Mouse (Mus musculus) kidney, postnatal 10 days (tissue): ENCODE data around the gene Atp6v0a4.

ENCODE experiments used
- DNase-seq: peaks from one replicate; pipeline ENCODE4 v3.0.0; 2021; ENCODE audit warnings: mixed read lengths

Gene Atp6v0a4

DNA sequence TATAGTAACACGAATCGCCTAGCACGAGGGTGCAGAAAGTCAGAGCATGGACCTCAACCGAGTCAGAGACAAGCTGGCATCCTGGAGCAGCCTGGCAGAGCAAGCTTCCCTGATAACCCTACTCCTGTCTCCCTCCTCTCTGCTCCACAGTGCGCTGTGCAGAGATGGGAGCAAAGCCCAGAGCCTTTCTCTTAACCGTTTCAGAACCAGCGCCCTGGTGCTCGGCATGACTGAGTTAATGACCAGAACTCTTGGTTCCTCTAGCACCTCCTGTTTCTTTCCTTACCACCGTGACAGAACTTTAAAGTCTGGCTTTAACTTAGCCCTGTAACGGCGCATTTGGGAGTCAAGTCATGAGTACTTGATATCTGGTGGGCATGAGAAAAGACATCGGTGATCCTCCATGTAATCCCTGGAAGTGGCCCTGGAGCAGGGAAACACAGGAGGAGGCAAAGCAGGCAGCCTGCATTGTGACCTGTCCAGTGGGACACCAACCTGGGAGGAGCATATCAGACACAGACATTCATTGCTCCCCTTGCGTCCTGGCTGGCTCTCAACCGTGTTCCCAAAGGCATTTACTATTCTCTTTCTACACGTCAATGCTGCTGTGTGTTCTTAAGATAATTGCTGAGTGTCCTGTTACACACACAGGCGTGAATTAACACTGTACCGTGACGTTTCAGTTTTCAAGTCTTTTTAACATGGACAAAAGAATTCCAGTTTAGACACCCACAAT lies 747 bp downstream of the Atp6v0a4 start:
- DNase-seq: peak; percentile 22

DNA sequence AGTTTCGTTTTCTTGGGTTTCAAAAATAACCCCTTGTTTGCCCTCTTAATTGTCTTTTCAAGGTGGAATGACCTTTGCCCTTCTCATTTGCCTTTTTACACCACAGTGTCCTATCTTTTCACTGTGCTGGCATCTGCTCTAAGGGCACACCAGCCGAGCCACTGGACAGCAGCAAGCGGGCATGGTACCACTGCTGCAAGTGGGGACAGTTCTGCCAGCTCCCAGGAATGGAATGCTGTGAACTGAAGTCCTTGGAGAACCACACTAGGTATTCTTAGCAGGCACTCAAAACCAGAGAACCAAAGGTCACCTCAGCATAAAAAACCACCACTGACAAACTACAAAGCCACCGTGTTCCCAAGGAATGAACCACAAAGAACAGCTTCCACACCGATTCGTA lies 1.6 kb downstream of the Atp6v0a4 start:
- DNase-seq: peak; percentile 55

DNA sequence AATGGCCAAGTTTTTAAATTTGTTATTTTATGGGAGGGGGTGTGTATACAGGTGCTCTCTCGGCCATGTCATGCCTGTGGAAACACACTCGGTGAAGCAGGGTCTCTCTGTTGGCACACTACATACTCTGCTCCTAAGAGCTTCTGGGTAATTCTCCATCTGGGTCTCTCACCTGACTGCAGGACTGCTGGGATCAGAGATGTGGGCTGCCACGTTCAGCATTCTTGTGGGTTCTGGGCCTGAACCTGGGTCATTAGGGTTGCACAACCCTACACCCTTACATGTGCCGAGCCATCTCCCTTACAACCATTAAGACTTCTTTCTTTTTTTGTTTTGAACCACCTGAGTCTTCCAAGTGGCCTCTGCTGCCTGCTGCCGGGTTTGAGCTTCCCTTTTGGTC lies 2.5 kb downstream of the Atp6v0a4 start:
- DNase-seq: no peak

DNA sequence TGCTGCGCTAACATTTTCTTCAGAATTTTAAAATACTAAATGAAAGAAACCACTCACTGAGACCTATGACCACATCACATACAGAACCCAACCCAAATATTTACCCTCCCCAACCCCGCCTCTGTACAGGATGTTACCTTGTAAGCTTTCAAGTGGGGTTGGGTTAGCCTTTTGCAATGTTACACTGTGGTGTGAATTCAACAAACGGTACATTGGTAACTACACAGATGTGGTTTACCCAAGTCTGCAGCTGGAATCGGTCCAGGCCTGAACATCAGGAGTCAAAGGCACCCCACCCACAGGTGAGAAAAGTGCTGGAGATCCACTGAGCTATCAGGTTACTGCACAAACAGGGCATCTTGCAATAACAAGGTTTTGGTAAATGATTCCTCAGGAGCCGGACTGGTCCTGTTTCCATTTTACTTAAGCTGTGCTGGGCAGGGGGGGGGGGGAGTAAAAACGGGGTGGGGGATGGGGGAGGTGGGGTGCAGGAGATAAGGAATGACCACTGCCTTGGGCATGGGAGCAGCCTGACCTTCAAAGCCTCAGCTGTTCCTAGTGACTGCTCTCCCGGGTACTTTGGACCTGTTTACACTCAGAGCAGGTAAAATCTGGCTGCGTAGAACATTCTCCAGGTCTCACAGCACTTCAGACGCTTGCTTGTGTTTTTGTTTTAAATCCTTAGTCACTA lies 3.6 kb downstream of the Atp6v0a4 start:
- peak; percentile 81 for DNase-seq

DNA sequence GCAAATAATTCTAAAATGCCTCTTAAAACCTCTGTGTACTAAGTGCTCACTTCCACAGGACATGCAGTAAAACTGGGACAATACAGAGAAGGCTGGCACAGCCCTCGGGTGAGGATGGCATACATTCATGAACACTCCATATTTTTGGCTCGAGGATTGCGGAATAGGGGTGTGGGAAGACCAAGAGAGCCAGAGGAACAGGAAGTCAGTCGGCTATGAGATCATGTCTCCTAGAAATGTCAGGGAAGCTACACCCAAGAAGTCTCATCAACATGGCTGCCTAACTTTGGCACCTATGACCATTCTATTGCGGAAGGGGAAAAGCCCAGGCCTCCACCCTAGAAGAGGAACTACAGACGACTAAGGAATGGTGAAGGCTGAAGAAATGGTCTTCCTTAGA lies 6.0 kb downstream of the Atp6v0a4 start:
- DNase-seq: no peak

DNA sequence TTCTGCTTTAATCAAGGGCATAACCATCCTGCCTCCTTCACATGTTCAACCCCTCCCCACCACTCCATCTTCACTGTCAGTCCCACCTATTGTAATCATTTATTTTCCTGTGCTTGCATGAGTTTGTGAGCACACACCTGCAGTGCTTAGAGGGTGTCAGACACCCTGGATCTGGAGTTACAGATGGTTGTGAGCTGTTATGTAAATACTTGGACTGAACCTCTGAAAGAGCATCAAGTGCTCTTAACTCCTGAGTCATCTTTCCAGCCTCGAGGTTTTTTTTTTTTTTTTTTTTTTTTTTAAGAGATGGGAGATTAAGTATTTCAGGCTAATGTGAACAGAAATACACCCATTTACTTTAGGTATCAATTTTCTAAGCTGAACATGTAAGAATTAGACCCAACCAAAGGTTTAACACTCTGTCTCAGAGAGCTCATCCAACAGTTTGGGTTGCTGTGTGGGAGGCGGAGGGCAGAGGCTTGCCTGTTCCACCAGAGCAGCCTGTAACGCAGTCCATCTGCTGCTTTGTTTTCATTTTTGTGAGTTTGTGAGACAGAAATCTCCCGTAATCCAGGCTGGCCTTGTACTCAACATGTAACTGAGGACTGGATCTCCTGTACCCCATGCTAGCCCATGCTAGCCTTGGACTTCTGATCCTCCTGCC lies 8.1 kb downstream of the Atp6v0a4 start:
- DNase-seq: no peak

DNA sequence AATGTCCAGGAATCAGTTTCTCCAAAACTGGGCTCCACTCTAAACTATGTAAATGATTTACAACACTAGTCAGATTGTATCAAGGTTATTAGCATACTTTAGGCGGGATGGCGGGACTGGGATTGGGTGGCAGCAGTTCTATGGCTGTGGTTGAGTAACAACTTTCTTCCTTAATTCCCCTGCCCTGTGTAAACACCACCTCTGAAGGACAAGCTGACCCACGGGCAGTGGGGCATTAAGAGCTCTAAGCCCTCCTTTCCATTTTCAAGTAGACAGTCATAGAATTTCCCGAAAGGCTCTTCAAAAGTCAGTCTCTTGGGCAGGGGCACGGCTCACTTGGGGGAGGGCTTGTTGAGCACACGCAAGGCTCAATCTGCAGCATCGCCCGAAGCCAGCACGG lies 13.5 kb downstream of the Atp6v0a4 start:
- DNase-seq: peak; percentile 61

DNA sequence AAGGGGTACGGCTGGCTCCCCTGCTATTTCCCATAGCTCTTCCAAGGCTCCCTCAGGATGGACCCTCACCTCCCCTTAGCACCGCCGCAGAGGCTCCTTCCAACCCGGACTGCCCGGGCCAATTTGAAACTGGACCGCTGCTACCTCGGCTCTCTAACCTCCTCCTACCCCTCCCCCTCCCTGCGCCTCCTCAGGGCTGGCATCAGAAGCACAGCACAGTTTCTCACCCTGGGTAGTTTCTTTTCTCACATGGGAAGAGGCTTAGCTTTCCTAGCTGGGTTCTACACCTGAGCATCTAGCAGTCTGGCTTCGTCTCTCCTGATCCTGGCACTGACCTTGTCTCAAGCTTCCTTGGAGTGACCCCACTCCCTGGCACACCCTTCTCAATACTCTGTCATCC lies 14.5 kb downstream of the Atp6v0a4 start:
- DNase-seq: peak; percentile 54

DNA sequence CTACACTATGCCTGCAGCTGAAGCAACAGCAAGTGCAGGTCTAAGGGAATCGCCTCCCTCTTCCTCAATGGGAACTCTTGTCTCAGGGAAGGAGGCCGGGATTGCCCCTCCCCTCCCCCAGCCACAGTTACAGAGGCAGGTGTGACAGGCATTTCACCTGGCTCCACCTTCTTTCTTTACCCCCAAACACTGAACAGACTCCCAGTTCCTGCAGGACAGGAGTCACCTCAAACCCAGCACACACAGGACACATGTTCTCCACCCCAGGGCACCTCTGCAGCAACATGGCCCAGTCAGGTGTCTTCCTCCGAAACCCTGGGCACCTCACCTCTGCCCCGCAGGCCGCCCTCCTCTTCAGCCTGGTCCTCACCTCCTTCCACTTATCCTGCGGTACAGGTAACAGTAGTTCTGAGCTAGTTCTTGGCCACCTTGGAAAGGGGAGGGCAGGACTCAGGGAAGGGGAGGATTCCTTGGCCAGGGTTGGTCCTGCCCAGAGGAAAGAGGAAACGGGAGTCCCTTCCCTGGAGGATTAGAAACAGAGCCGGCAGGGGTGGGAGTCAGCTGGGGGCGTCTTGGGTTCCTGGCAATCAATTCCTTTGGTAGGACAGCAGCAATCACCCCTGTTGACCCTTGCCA lies 15.1 kb downstream of the Atp6v0a4 start, which contains the start of gene Tmem213:
TSS of gene Tmem213 (plus strand) at position 96 of the 636 bp plus-strand sequence.
- DNase-seq: peak; percentile 62

DNA sequence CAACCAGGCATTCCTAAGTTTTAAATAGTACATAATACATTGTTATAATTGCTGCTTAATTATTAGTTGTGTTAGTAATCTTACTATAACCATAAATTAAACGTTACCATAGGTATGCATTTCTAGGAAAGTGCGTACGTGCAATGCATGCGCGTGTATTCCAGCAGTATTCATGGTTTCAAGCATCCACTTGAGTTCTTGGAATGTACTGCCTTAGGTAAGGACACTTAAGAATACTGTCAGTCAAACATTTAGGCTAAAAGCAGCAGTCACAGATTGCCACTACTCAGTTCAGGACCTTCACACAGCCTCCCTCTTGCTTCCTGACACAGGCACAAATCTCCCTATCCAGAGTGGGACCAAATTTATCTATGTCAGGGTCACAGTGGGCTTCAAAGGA lies 15.9 kb downstream of the Atp6v0a4 start:
- DNase-seq: no peak

DNA sequence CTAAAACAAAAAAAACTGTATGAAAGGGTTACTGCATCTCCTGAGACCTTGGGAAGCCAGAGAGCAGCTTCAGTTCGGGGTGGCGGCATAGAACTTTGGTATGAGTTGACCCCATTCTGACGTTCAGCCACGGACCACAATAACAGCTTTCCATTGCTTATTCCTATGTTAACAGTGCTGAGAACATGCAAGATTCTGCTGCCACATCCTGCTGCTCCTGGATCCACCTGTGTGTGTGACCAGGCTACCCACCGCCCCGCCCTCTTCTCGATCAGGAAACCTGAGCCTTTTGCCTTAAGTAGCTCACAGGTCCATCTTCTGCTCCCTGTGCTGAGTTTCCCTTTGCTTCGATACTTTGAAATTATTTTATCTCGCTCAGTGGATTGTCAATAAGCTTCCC lies 18.5 kb downstream of the Atp6v0a4 start:
- DNase-seq: no peak

DNA sequence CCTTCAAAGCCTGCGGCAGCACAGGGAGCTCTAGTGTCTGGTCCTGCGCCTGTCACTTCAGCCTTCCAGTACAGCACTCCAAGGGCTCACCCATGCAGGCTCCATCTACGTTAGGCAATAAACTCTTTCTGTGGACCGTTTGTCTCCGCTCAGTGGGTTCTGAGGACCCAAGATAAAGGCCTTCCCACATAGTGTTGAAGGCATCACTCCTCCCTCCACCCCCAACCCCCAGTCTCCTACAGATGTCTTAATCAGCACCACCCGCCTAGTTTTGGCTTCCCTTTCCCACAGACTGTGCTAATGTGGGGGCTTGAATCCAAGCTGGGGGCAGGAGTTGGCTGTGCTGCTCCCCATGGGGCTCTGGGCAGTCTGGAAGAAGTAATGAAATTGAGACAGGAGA lies 20.6 kb downstream of the Atp6v0a4 start:
- DNase-seq: no peak

DNA sequence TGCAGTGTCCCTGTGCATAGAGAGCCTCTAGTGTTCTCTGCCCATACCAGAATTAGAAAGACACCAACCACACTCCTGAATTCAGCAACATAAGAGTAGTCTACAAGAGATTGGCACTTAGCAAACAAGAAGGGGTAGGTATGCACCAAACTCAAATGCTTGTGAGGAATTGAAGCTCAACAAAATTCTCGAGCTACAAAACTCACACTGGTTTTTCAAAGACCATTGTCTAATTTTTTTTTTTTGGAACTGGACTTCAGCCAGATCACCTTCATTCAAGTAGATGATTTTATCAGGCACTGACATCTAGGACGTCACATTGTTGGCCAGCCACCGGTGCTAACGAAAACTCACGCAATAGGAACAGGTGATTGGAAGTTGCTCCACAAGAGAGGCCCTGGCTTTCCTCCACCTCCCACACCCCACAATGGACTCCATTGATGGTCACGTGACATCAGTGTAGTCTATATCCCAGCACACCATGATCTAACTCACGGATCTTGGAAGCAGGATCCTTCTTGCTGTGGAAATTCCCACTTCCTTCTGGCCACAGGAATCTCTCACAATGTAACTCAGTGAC lies 22.1 kb downstream of the Atp6v0a4 start:
- DNase-seq: no peak

DNA sequence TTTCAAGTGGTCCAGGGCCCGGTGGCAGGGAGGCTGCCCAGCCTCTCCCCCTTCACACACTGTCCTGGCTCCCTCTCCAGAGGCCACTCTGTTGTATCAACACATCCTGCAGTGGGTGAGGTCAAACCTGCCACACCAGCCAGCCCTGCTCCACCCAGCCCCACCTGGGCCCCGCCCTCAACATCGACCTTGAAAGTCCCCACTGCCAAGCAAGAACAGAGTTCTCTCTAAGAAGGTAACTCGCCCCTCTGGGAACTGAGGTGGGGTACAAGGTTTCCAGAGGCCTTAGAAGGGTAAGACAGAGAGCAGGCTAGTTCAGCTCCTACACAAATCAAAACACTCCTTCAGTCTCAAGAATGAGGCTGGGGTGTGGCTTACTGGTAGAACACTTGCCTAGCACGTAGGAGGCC lies 27.4 kb downstream of the Atp6v0a4 start:
- DNase-seq: peak; percentile 60

DNA sequence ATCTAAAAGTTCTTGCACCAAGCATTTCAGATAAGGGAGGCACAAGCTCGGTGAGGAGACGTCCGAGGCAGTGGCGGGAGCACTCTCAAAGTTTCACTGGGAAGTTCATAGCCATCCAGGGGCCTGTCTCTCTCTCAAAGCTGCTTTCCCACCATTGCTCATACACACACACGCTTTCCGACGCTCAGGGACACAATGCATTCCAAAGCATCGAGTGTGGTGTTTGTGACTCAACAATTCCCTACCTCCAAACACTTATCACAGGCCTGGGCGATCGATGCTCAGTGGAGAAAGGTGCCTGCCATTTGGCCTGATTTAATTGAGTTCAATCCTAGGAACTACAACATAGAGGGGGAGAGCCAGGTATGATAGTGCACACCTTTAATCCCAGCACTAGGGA lies 29.7 kb downstream of the Atp6v0a4 start:
- DNase-seq: no peak

DNA sequence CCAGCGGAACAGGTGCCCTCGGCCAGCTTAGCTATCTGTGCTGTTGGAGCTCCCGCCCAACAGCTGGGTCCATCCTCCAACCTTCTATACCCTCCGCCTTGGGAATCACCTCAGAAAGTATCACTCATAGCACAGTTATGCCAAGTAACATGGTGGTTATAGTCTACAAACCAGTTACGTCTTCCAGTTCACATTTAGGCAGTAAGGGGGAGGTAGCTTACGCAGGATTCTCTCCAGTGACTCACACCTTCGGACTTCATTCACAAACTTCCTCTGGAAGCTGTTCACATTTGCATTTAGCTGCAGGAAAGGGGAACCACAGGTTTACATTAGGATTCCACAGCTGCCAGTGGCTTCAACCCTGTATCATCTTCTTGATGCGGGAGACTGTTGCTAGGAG lies 31.8 kb downstream of the Atp6v0a4 start:
- DNase-seq: no peak

DNA sequence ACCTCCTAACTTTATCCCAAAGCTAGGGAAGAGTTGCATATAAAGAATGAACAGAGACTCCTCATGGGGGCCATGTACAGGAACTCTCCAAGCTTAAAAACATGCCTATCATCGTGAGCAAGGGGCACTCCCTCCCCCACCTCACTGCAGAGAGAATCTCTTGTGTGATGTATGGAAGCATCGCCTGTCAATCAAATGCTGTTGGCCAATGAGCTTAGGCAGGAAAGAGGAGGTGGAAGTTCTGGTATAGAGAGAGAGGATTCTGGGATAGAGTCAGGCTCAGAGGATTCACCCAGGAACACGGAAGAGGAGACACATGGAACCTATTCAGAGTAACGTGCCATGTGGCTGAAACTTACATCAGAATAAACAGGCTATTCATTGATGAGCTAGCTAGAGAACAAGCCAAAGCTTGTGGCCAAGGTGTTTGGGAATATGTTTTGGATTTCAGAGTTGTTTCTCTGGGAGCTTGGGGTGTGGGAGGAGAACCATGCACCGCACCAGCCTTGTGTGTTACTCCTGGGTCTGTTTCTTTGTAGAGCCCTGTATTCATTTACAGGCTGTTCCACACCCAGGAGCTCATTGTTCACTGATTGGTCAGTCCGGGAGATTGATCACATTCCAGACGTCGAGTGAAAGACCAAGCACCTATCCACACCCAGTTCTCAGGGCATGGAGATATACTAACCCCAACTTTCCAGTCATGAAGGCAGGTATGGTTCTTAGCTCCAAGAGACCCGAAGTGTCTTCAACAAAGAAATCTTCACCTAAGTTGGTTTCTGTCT lies 37.0 kb downstream of the Atp6v0a4 start:
- no peak for DNase-seq

DNA sequence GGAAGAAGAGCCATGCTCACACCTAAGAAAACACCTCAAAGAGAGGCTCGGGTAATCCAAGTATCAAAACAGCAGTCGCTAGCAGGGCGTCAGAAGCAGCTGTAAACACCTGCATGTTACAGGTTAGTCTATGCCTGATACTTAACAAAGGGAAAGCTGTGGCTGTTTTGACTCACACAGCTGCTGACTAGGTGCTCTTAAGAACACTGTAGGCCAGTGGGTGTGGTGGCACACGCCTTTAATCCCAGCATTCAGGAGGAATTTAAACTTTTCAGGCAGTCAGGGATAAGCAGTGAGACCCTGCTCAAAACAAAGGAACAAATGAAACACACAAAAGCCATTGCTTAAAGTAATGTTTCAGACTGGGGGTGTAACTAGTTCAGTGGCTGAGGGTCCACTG lies 41.2 kb downstream of the Atp6v0a4 start:
- DNase-seq: no peak

DNA sequence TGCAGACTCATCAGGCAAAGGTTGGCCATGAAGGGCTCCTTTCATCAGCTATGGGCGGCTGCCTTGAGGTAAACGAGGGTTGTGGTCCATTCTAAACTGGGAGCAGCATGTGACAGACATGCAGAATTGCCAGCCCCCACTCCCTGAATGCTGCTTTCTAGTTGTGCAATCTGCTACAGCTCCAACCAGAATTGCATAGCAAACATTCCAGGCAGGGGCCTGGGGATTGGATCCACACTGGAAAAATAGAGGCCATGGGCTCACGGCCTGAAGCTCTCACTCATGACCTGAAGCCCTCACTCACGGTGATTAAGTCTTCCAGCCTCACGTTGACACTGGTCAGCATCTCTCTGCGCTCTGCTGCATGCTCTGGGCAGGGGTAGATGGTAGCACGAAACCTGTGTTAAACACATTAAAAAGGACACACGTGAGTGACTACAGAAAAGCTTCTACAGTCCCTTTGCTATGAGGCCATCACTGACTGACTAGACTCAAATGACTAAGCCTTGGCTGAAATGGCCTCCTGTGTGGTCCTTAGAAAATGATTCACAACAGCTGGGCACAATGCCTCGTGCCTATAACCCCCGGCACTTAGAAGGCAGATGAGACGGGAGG lies 42.6 kb downstream of the Atp6v0a4 start:
- DNase-seq: peak; percentile 50

DNA sequence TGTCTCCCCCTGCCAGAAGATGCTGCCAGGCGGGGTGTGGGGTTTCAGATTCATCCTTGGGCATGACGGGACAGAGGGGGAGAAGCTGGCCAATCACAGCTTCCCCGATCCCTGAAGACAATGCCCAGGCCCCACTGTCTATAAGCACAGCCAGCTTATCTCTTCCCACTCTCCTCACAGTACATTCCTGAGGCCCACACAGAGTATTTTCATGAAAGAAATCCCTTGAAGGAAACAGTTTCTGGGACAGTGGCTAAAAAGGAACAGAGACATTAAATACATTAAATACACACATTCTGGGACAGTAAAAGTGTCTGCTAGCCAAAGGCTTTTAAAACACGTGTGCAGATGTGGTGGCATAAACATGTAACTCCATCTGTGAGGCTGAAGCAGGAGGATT lies 44.0 kb downstream of the Atp6v0a4 start:
- DNase-seq: no peak

DNA sequence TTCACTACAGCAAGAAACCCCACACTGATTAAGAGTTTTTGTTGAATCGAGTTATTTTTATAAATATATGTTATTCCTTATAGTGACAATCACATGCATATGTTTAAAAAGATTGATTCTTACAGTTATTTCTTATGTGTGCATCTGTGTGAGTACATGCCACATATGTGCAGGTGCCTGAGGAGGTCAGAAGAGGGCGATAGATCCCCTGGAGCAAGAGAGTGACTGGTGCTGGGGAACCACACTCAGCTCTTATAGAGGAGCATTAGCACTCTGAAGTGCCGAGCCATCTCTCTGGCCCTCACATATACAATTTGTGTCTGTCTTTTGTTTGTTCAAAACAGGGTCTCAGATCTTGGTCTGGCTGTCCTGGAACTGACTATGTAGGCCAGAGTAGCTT lies 50.8 kb downstream of the Atp6v0a4 start:
- DNase-seq: no peak
